Mouse (Mus musculus) heart, postnatal 0 days (tissue): ENCODE results near the gene Il3.

Source experiments
- CTCF ChIP-seq: IDR thresholded peaks from 2 replicates; pipeline ENCODE4 v1.5.1; 2016; ENCODE audit warnings: antibody characterized with exemption, control low read depth, low read depth
- EP300 ChIP-seq: IDR thresholded peaks from 2 replicates; pipeline ENCODE4 v1.6.1; 2016; ENCODE audit warnings: antibody characterized with exemption, low read depth

GRCm38 (mm10) chr11:54302606-54303005, 35.5 kb upstream of the Il3 start:
- TF ChIP-seq EP300 (no peak), CTCF (no peak)
